ENCODE assay signal across 15 mouse cellular contexts in genomic region chr6:92273652-92274322, GRCm38 (mm10). TPM values are rescaled to one million over a fixed set of nuclear protein-coding genes. Genes with fewer than 3 reads are reported as not detected.
"Had no signal": no experiment of that assay in that cellular context is flagged by ENCODE, and none has a peak within 500 bp of the region (broad histone marks: within the 10 kb centered on the region; RNA-seq: fewer than 3 reads in every experiment).

No protein-coding gene starts in this region.

- H3K27ac ChIP-seq: layer of hippocampus, adult 2 months; limb, embryonic 13.5 days; midbrain, embryonic 12.5 days had no signal

- H3K4me1 ChIP-seq: limb, embryonic 13.5 days; megakaryocyte, embryonic 14.5 days had no signal

- ATAC-seq: midbrain, embryonic 16.5 days had no signal

- H3K36me3 ChIP-seq: limb, embryonic 13.5 days; midbrain, embryonic 12.5 days had no signal

- H3K4me3 ChIP-seq: layer of hippocampus, adult 2 months; limb, embryonic 13.5 days; megakaryocyte, embryonic 14.5 days; midbrain, embryonic 12.5 days had no signal

- H3K4me2 ChIP-seq: limb, embryonic 13.5 days; midbrain, embryonic 12.5 days had no signal

- H3K27me3 ChIP-seq: limb, embryonic 13.5 days; midbrain, embryonic 12.5 days had no signal

- DNase-seq: kidney, adult 18-20 months; kidney, postnatal 10 days; kidney, postnatal 4 days; left cerebral cortex, postnatal 4 days; lung, adult 18-20 months; lung, postnatal 4 days; right cerebral cortex, adult 18-20 months; right cerebral cortex, postnatal 25 days; thymus, postnatal 4 days had no signal

- H3K9ac ChIP-seq: limb, embryonic 13.5 days; midbrain, embryonic 12.5 days had no signal

- H3K9me3 ChIP-seq: limb, embryonic 13.5 days; midbrain, embryonic 12.5 days had no signal

RNA-seq across cellular contexts. Expression of gene Trh, which starts 29.3 kb away (rescaled TPM):
- polyA plus RNA-seq: limb, embryonic 13.5 days; small intestine, adult 2 months had no signal
